Mouse (Mus musculus): Measurements from ENCODE around the gene Lman1l. TPM values are rescaled to one million over a fixed set of nuclear protein-coding genes. Genes with fewer than 3 reads are reported as not detected.

Gene Lman1l
- polyA plus RNA-seq, 1 experiment from 2014 or later: not detected

DNA sequence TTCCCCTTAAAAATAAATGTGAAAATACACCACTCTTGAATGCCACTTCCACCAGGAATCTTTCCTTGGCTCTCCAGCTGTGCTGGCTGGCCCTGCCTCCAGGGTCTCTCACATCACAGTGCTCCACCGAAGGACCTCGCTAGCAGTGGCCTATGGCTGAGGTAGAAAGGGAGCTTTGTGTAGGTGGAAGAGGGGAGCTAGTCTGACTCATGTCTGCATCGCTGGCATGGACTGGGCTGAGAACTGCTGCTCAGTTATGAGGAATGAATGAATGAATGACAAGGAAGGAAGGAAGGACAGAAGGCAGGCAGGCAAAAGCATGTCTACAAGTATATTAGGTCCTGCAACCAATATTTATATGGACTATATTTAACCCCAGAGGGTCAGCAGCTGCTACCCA is 16.7 kb upstream of the Lman1l start:
- H3K4me3 ChIP-seq (replicated peaks): no peak overlapping the region
- peak overlapping the region; percentile 44; the same call in 1 of the 2 replicates for H3K4me2 ChIP-seq
- H3K27me3 ChIP-seq: no peaks in the 10 kb centered on the region
- H3K4me1 ChIP-seq: peaks cover 62% of the 10 kb centered on the region
- 46% methylated on average over 3 of the region's 3 CpGs for WGBS
- 0 out of 2 replicates have a peak overlapping the region, but pooled peaks have one; percentile 17 for H3K9ac ChIP-seq
- no peak for ATAC-seq (replicated peaks; ENCODE audit: low FRiP score)
- H3K27ac ChIP-seq: peak overlapping the region; percentile 90
- H3K36me3 ChIP-seq: peaks cover 9% of the 10 kb centered on the region
- H3K9me3 ChIP-seq (replicated peaks): no peaks in the 10 kb centered on the region

DNA sequence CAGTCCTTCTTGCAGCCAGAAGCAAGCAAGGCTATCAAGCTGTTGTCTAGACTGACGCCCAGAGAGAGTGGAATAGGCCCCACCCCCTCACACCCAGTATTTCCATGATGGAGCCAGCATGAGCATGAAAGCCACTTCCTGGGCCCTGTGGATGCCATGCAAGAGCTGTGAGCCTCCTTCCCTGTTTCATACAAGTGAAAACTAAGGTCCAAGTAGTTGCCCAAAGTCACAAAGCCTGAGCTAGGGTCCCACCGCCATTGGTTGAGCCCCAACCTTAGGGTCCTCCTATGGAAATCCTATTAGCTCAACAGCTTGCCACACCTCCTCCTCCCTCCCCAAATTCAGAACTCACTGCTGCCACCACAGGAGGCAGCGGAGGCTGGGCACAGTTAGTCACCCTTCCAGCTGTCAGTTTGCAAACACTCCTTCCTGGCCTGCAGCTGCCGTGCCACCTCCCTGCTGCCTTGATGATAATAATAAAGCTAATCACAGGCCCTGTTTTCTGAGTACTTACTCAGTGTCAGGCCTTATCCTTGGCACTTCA is 13.0 kb upstream of the Lman1l start:
- H3K4me1 ChIP-seq: peaks cover 25% of the 10 kb centered on the region
- no peak overlapping the region for H3K9ac ChIP-seq
- H3K27ac ChIP-seq: no peak overlapping the region
- WGBS: 42% methylated on average over 4 of the region's 4 CpGs
- H3K9me3 ChIP-seq (replicated peaks): no peaks in the 10 kb centered on the region
- no peak overlapping the region for H3K4me2 ChIP-seq
- no peaks in the 10 kb centered on the region for H3K27me3 ChIP-seq
- peaks cover 31% of the 10 kb centered on the region for H3K36me3 ChIP-seq
- H3K4me3 ChIP-seq (replicated peaks): no peak overlapping the region
- no peak for ATAC-seq (replicated peaks; ENCODE audit: low FRiP score)

DNA sequence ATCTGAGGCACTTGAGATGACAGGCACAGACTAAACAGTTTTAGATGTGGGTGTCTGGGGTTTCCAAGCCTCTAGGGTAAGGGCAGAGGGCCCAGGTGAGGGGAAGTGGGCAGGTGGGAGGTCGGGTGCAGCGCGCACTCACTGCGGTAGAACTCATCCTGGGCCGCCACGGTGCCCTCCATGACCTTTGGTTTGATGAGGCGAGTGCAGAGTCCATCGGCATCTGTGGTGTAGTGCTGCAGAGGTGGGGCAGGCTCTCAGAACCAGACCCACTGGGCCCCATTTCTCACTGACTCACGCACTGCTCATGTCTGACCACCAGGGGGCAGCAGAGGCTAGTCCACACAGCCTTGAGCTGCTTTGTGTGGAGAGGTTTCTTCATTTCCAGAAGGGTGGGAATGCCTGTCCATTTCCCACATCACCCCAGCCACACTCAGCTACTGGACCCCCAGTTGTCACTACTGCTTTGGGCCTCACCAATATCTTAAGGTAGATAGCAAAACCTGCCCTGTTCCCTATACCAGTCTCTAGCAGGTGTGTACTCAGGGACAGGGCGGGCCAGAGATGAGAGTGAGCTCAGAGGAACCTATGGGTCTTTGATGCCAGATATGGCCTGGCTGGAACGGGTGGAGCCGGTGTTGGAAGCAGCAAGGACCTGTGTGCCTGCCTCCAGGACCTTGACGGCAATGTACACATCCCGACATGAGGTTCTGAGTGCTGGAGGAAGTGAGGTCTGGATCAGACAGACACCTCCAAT is 8.7 kb upstream of the Lman1l start:
- WGBS: 65% methylated on average over 14 of the region's 14 CpGs
- ATAC-seq (replicated peaks; ENCODE audit: low FRiP score): peak; percentile 61
- no peak overlapping the region for H3K4me2 ChIP-seq

DNA sequence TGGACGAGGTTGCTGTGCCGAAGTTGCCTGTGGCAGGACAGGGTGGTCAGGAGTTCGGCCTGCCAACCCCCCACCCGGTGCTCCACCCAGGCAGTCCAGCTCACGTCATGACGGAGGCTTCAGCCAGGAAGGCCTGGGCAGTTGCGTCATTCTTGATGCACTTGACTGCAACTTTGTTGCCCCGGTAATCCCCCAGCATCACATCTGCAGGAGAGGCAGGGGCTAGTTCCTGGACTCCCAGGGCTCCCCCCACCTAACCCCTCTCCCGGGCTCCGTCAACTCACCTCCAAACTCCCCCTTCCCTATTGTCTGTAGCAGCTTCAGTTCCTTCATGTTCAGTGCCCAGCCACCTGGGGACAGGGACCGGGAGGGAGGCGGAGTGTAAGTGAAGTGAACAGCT is 8.1 kb upstream of the Lman1l start:
- Histone ChIP-seq H3K4me3 (replicated peaks) (no peak overlapping the region), H3K27ac (no peak overlapping the region), H3K27me3 (no peaks in the 10 kb centered on the region), H3K9ac (no peak overlapping the region), H3K9me3 (replicated peaks) (no peaks in the 10 kb centered on the region), H3K4me2 (no peak overlapping the region), H3K36me3 (peaks cover 77% of the 10 kb centered on the region), H3K4me1 (0 out of 2 replicates have a peak, but pooled peaks cover 3% of the 10 kb centered on the region)
- WGBS: 91% methylated on average over 12 of the region's 12 CpGs
- no peak for ATAC-seq (replicated peaks; ENCODE audit: low FRiP score)

More for the DNA sequence above, 8.7 kb upstream of the Lman1l start:
- Histone ChIP-seq H3K36me3 (peaks cover 73% of the 10 kb centered on the region), H3K27ac (no peak overlapping the region), H3K9ac (no peak overlapping the region), H3K9me3 (replicated peaks) (no peaks in the 10 kb centered on the region), H3K27me3 (no peaks in the 10 kb centered on the region), H3K4me1 (0 out of 2 replicates have a peak, but pooled peaks cover 3% of the 10 kb centered on the region), H3K4me3 (replicated peaks) (no peak overlapping the region)

DNA sequence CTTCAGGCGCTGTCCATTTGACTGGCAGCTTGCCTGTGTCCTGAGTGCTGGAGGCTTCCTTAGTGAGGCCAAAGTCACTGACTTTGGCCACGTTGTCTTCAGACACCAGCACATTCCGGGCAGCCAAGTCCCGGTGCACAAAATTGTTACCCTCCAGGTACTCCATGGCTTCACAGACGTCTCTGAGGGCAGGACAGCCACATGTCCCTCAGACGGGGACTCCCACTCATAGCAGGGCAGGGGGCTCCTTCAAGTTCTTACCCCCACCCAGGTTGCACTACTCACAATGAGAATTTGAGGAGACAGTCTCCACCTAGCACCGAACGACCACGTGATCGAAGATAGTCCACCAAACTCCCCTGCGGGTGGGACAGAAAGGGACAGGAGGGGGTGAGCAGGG is 7.3 kb upstream of the Lman1l start:
- 91% methylated on average over 11 of the region's 11 CpGs for WGBS
- H3K4me1 ChIP-seq: no peaks in the 10 kb centered on the region
- peaks cover 77% of the 10 kb centered on the region for H3K36me3 ChIP-seq

DNA sequence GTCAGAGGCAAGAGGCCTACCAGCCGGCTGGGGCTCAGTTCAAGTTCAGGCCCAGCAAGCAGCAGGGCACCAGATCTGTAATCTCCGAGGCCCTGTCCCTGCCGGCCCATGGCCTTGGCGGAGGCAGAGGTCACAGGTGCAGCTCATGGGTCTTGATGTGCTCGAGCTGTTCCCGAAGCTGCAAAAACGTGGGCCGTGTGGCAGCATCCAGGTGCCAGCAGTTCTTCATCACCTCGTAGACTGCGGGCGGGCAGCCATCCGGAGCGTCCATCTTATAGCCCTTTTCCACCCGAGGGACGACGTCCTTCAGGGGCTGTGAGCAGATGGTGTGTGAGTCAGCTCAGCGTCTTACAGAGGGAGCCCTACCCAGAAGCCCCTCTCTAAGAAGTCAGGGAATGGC is 6.6 kb upstream of the Lman1l start:
- Histone ChIP-seq H3K4me3 (replicated peaks) (no peak overlapping the region), H3K9ac (no peak overlapping the region), H3K4me2 (no peak overlapping the region), H3K27ac (no peak overlapping the region), H3K9me3 (replicated peaks) (no peaks in the 10 kb centered on the region), H3K4me1 (no peaks in the 10 kb centered on the region), H3K27me3 (no peaks in the 10 kb centered on the region), H3K36me3 (peaks cover 77% of the 10 kb centered on the region)
- no peak for ATAC-seq (replicated peaks; ENCODE audit: low FRiP score)
- WGBS: 83% methylated on average over 17 of the region's 17 CpGs

More for the DNA sequence above, 7.3 kb upstream of the Lman1l start:
- Histone ChIP-seq H3K4me3 (replicated peaks) (no peak overlapping the region), H3K9ac (no peak overlapping the region), H3K4me2 (no peak overlapping the region), H3K27ac (no peak overlapping the region), H3K9me3 (replicated peaks) (no peaks in the 10 kb centered on the region), H3K27me3 (no peaks in the 10 kb centered on the region)
- ATAC-seq (replicated peaks; ENCODE audit: low FRiP score): no peak

DNA sequence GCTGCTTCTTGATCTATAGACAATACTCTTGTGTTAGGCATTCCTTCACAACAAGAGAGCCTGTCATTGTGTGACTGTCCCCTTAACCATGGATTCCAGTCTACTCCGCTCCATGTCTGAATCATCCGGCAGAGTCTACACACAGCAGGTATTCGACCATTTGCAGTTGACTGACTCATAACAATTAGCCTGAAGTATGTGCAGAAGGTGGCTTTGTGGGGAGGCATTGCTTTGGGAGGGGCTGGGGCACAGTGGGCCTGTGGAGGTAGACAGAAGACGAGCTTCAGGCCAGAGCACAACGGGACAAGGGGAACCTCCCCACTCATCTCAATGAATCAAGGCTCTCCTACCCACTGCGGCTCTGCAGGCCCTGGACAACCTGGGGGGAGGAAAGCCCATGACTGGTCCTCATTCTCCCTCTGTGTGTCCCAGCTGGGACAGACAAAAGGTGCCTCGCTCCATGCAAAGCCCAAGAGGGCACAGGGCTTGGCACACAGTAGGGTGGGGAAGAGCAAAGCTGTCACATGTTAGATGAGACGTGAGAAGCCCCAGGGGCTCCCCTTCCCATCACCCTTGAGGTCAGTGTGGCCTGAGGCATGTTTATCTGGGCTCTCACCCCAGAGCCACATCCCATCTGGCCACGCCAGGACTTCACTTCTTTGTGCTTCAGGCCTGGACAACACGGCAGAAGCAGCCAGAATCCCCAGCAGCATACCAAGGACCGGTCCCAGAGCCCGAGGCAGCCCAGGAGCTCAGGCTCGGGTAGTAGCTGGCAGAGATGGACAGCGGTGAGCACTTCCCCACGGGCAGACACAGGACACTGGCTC is 5.3 kb upstream of the Lman1l start:
- no peak overlapping the region for H3K4me3 ChIP-seq (replicated peaks)
- no peak for ATAC-seq (replicated peaks; ENCODE audit: low FRiP score)
- H3K9ac ChIP-seq: no peak overlapping the region
- H3K27ac ChIP-seq: no peak overlapping the region
- H3K4me2 ChIP-seq: no peak overlapping the region
- H3K9me3 ChIP-seq (replicated peaks): no peaks in the 10 kb centered on the region
- no peaks in the 10 kb centered on the region for H3K4me1 ChIP-seq
- WGBS: 82% methylated on average over 15 of the region's 15 CpGs
- peaks cover 67% of the 10 kb centered on the region for H3K36me3 ChIP-seq
- no peaks in the 10 kb centered on the region for H3K27me3 ChIP-seq

DNA sequence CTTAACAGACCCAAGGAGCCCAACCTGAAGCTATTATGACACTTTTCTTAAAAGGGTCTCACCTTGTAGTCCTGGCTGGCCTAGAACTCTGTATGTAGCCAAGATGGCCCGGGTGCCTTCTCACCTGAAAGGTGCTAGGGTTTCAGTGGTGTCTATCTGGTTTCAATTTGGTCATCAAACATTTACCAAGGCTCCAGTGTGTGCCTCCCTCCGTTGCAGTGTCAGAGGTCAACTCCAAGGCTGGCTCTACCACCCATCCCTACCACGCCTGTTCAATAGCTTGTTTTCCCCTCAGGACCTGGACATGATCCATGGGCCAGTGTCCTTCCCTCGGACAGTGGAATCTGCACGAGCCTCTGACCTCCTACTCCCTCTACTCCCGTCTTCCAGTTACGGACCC is 3.7 kb upstream of the Lman1l start:
- WGBS: 79% methylated on average over 7 of the region's 7 CpGs
- H3K9ac ChIP-seq: no peak overlapping the region

DNA sequence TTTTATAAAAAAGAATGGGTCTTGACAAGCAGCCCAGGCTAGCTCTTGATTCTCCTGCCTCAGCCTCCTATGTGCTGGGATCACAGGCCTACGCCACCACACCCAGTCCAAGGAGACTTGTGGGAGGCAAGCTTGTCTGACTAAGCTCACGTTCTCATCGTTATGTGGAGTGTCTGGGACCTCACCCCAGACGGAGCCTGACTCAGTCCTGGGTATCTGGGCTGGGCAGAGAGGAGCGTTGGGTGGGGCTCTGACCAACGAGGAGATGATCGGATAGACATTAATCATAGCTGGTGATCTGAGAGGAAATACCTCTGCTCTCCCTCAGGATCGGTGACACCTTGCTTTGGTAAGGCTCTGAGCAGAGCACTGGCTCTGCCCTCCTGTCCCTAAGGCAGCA is 1.7 kb downstream of the Lman1l start:
- no peak overlapping the region for H3K4me3 ChIP-seq (replicated peaks)
- ATAC-seq (replicated peaks; ENCODE audit: low FRiP score): no peak
- WGBS: 65% methylated on average over 8 of the region's 8 CpGs

More for the DNA sequence above, 3.7 kb upstream of the Lman1l start:
- Histone ChIP-seq H3K4me3 (replicated peaks) (no peak overlapping the region), H3K9me3 (replicated peaks) (no peaks in the 10 kb centered on the region), H3K4me1 (no peaks in the 10 kb centered on the region), H3K27me3 (no peaks in the 10 kb centered on the region), H3K4me2 (no peak overlapping the region), H3K36me3 (peaks cover 52% of the 10 kb centered on the region), H3K27ac (no peak overlapping the region)
- no peak for ATAC-seq (replicated peaks; ENCODE audit: low FRiP score)

DNA sequence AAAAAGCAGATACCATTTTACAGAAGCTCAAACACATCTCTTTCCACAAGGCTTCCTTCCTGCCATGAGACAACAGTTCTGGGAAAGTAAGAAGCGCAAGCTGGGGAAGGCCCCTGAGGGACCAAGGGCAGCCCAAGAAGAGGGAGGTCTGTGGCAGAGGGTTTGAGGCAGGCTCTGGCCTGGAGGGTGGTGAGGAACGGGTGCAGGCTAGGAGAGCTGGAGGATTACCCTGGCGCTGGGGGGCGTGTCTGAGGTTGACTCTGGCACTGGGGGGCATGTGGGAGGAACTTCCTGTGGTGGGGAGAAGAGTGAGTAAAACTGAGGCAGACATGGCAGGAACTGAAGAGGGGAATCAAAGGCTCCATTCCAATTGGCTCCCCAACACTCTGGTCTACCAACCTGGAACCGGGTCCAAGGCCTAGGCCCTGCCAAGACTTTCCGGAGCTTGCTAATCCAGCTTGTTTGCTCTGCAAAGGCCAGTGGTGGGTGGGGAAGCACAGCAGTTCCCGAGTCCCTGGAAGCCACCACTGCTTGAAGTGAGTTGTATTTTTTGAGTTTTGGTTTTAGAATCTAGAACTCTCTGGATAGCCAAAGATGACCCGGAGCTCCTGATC is 2.9 kb downstream of the Lman1l start:
- Histone ChIP-seq H3K9me3 (replicated peaks) (no peaks in the 10 kb centered on the region), H3K36me3 (no peaks in the 10 kb centered on the region), H3K27ac (no peak overlapping the region), H3K4me1 (no peaks in the 10 kb centered on the region), H3K9ac (no peak overlapping the region), H3K4me2 (no peak overlapping the region), H3K27me3 (no peaks in the 10 kb centered on the region), H3K4me3 (replicated peaks) (no peak overlapping the region)
- ATAC-seq (replicated peaks; ENCODE audit: low FRiP score): no peak
- WGBS: 79% methylated on average over 8 of the region's 8 CpGs

More for the DNA sequence above, 1.7 kb downstream of the Lman1l start:
- H3K9me3 ChIP-seq (replicated peaks): no peaks in the 10 kb centered on the region
- H3K27me3 ChIP-seq: no peaks in the 10 kb centered on the region
- H3K4me2 ChIP-seq: no peak overlapping the region
- H3K4me1 ChIP-seq: no peaks in the 10 kb centered on the region
- no peaks in the 10 kb centered on the region for H3K36me3 ChIP-seq
- H3K27ac ChIP-seq: no peak overlapping the region
- no peak overlapping the region for H3K9ac ChIP-seq

DNA sequence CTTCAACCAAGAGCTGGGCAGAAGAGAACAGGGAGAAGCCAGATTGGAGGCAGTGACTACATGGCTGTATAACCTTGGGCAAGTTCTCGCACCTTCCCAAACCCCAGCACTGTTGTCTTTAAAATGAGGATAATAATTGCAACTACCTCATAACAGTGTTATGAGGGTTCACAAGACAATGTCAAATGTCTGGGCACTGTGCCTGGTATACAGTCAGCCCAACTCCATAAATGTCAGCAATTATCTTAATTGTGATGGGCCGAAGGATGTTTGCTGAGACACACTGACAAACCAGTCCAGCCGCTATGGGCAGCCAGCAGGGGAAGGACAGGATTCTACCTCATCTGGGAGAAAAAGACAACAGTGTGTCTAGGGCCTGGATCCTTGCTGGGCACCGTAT is 5.8 kb downstream of the Lman1l start:
- H3K4me1 ChIP-seq: no peaks in the 10 kb centered on the region
- ATAC-seq (replicated peaks; ENCODE audit: low FRiP score): no peak
- H3K36me3 ChIP-seq: no peaks in the 10 kb centered on the region
- H3K27me3 ChIP-seq: no peaks in the 10 kb centered on the region
- H3K27ac ChIP-seq: no peak overlapping the region
- no peaks in the 10 kb centered on the region for H3K9me3 ChIP-seq (replicated peaks)
- no peak overlapping the region for H3K4me3 ChIP-seq (replicated peaks)
- WGBS: 82% methylated on average over 4 of the region's 4 CpGs
- H3K4me2 ChIP-seq: no peak overlapping the region
- H3K9ac ChIP-seq: no peak overlapping the region

DNA sequence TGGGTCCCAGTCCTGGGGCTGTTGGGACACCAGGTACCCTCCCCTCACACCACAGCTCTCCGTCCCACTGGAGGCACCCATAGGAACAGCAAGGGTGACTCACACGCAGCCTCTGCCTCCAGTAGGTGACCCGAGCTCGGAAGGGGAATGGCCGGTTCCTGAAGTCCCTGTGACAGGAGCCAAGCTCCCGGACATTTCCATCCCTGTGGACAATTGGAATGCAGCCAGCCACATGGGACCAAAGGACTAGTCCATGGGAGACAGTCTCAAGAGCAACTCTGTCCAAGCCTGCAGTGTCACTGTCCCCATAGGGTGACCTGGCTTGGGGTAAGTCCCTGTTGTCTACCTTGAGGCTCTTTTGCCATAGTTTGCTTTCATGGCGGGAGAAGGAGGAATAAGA is 6.6 kb downstream of the Lman1l start:
- 72% methylated on average over 7 of the region's 7 CpGs for WGBS
- ATAC-seq (replicated peaks; ENCODE audit: low FRiP score): no peak
- no peak overlapping the region for H3K4me2 ChIP-seq

More for the DNA sequence above, 6.6 kb downstream of the Lman1l start:
- Histone ChIP-seq H3K27ac (no peak overlapping the region), H3K4me3 (replicated peaks) (no peak overlapping the region), H3K9me3 (replicated peaks) (no peaks in the 10 kb centered on the region), H3K36me3 (no peaks in the 10 kb centered on the region), H3K4me1 (no peaks in the 10 kb centered on the region), H3K9ac (no peak overlapping the region), H3K27me3 (no peaks in the 10 kb centered on the region)

Data from kidney, embryonic 15.5 days (tissue).